Mouse (Mus musculus) lung, postnatal 0 days (tissue): Measurements from ENCODE around the gene Lmo2.

Experiments used
- CTCF ChIP-seq: IDR thresholded peaks from 2 replicates; pipeline ENCODE4 v1.5.1; 2016; ENCODE audit warnings: antibody characterized with exemption, mild to moderate bottlenecking
- EP300 ChIP-seq: IDR thresholded peaks from 2 replicates; pipeline ENCODE4 v1.6.1; 2016; ENCODE audit warnings: antibody characterized with exemption, mild to moderate bottlenecking, control low read depth

DNA sequence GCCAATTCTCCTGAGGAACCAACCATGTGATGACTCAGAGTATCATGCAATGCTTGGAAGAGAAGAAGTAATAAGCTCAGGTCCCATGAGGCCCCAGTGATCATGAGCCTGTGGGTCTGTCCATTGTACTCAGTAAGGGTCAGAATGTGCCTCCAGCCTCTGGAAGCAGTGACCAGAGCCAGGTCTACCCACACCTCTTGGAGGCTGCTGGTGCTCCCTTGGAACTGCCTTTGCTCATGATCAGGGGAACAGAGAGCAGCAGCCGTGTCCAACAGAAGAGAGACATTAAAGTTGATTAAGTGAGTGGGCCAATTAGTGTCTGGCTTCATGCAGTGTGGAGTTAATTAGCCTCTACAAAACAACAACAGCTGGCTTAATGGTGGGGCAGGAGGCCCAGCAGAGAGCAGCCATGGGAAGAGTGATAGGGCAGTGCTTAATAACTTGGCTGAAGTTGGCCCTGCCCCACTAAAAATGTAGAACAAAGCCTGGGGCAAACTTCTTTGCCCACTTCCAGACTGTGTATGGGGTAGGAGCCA lies 30.1 kb upstream of the Lmo2 start:
- no peak for TF ChIP-seq EP300
- TF ChIP-seq CTCF, result no peak
